Mouse (Mus musculus) cerebellum, adult 9-10 months (tissue): ENCODE data around the gene Zbtb8os.
A peak's percentile ranks its signal among the peaks of the same experiment; 100 is the strongest.

ENCODE experiments used
- DNase-seq: peaks from one replicate; pipeline ENCODE4 v3.0.0; 2022

Gene Zbtb8os

DNA sequence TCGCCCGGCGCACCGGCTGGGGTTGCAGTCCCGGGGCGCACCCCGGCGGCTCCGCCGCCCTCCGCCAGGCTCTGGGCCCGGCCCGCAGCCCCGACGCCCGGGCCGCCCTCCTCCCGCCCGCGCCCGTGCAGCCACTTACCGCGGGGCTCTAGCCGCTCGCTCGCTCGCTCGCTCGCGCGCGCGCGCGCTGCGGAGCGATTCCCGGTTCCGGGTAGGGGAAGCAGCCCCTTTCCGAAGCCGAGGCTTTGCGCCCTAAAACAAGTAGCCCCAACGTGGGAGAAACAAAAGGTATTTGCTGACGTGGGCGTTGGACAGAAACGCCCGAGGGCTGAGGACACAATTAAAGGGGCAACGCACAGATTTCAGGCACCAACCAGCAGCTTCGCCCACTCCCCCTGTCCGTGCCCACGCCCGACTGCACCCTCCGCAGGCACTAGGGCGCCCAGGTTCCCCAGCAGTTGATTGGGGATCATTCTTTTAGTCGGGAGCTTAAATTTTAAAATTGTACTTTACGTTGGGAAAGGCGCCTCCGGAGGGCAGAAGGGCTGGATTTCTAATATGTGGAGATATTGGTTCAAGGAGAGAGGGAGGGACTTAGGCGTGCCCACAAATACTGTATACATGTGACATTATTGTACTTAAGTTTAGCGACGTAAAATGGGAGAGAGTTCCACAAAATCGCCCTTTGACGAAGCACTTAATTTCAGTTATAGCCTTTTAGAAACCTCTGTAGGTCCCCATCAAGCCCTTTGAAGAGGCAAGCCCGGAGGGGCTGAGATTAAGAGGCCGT, 42.3 kb downstream of the Zbtb8os start, which contains the start of gene Zbtb8a:
TSS of gene Zbtb8a (minus strand) at position 516 of the 790 bp plus-strand sequence.
- peak; percentile 49 for DNase-seq

DNA sequence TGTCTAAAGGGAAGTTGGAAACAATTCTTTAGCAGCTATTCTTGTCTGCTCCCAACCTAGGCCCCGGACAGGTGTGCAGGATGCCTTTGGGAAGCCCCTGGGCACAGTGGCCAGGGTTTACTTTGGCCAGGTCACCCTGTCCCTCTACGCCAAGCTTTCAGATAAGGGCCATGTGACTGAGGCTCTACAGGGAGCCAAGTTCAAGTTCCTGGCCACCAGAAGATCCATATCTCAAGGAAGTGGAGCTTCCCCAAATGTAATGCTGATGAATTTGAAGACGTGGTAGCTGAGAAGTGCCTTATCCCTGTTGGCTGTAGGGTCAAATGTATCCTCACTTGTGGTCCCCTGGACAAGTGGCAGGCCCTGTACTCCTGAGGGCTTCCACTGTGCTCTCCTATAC, 44.3 kb downstream of the Zbtb8os start:
- no peak for DNase-seq

DNA sequence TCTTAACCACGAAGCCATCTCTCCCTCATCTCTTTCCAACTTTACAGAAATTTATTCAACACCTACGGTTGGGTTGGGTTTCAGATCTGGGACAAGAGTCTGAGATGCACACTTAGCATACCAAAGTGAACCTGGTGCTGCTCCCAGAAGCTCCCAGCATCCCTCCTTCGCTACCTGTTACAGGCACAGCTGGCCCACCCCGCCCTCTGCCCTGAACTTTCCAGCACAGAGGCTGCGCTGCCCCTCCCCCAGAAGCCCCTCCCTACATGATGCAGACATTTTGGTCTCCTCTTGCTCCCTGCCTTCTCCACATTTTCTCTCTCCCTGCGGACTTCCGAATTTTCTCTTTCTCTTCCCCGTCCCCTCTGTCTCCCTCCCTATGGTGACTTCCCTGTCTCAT, 45.7 kb downstream of the Zbtb8os start:
- DNase-seq = no peak

DNA sequence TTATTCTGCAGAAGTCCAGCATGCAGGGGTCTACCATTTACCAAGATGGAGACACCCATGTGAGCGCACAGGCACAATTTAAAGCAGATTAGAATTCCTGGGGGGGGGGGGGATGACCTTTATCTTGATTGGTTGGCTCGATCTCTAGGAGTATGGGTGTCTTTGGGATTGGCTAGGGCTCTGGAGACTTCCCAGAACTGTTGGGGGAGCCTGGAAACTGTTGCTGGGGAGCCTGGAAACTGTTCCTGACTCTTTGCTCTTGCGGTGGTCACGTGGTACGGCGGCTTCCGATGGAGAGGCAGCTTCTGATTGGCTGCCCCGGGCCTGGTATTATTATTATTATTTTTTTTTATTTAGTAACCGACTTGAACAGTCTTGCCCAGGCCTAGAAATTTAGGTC, 46.5 kb downstream of the Zbtb8os start:
- DNase-seq = no peak

DNA sequence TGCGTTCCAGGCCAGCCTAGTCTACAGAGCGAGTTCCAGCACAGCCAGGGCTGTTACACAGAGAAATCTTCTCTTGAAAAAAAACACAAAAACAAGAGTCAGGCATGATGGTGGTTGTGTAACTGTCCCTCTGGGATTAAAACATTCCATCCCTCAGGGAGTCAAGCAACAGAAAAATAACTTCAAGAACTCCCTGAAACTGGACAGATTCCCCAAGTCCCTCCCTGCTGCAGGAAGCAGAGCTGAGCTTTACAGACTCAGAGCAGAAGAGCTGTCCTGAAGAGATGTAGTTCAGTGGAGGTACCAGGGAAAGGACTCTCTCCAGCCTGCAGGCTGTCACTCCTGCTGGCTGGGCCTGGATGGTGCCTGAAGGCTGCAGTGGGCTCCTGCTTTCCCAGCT, 47.0 kb downstream of the Zbtb8os start:
- no peak for DNase-seq

DNA sequence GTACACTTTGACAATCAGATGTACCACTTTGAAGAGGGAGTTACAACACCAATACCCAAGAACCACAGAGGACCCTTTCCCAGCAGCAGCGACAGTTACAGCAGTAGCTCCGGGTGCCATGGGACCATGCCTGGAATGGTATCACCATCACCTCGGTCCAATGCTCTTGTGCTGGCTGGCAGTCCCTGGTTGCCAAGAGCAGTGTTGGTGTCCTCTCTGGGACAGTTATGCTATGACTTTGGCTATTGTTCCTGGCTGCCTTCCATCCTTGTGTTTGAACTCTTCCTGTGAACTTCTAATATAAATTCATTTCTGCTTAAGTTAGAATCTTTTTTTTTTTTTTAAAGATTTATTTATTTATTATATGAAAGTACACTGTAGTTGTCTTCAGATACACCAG, 48.1 kb downstream of the Zbtb8os start:
- no peak for DNase-seq

DNA sequence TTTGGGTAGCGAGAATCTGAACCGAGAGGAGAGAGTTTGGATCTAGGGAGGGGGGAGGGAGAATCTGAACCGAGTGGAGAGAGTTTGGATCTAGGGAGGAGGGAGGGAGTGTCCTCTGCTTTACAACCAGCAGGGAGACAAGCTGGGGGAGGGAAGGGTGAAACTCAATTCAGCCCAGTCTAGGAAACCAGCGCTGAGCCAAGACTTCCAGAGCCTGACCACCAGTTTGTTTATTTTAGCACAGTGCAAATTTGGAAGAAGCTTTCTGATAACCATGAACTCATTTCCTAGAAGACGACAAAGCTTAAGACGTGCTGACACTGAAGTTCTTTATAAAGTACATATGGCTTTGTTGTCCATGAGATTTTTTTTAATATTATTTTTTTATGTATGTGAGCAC, 48.9 kb downstream of the Zbtb8os start:
- DNase-seq = no peak

DNA sequence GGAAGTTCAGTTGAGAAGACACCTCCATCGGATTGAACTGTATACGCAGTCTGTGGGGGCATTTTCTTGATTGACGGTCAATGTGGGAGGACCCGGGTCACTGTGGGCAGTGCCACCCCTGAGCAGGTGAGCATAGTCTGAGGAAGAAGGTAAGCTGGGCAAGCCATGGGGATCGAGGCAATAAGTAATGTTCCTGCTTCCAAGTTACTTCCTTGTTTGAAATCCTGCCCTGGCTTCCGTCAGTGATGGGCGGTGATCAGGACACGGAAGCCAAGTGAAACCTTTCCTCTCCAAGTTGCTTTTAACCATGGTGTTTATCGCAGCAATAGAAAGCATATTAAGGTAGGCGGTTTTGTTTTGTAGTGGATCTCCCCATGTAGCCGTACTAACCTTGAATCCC, 50.2 kb downstream of the Zbtb8os start:
- no peak for DNase-seq

DNA sequence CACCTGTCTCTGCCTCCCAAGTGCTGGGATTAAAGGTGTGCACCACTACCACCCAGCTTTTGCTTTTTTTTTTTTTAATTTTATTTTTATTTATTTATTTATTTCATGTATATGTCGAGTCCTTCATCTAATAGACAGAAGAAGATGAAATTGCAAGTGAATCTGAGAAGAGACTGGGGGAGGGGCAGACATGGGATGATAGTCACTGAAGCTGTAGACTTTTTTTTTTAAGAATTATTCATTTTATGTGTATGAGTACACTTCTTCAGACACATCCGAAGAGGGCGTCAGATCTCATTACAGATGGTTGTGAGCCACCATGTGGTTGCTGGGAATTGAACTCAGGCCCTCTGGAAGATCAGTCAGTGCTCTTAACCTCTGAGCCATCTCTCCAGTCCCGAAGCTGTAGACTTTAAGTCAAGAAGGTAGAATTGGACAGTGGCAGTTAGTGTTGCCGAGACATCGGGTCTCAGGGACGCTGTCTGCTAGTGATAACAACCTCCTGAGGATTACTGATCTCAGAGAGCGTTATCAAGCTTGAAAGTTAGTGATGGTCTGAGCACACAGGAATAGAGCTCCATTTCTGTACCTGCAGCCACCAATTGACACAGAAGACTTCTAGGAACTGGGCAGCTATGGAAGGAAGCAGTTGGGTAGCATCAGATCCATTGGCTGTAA, 50.9 kb downstream of the Zbtb8os start:
- DNase-seq = no peak

DNA sequence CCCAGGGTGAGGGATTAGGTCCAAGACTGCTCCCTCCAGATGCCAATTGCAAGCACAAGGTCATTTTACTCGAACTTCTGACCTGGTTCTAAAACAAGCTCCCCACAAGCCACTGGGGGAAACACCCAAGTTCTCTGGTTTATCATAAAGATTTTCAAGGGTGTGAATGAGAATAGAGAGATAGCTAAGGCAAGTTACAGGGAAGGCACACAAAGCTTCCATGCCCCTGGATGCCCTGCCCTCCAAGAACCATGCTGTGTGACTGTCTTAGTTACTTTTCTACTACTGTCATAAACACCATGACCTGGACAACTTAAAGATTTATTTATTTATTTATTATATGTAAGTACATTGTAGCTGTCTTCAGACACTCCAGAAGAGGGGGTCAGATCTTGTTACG, 51.5 kb downstream of the Zbtb8os start:
- DNase-seq = no peak

DNA sequence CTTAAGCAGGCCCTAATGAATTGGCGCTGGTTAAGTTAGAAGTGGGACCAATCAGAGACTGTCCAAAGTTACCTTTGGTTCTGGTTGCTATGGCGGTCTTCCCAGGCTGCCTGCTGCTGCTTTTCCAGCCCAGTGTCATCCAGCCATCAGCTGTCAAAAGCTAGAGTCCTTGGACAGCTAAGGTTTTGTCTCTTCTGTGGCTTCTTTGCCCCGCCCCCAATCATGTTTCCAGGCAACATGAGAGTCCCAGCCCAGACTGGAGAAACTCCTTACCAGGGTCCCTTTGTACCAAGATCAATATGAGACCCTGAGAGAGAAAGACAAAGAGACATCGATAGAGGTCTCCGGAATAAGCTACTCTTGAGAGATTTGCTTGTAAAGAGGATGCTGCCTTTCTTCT, 52.9 kb downstream of the Zbtb8os start:
- DNase-seq = no peak

DNA sequence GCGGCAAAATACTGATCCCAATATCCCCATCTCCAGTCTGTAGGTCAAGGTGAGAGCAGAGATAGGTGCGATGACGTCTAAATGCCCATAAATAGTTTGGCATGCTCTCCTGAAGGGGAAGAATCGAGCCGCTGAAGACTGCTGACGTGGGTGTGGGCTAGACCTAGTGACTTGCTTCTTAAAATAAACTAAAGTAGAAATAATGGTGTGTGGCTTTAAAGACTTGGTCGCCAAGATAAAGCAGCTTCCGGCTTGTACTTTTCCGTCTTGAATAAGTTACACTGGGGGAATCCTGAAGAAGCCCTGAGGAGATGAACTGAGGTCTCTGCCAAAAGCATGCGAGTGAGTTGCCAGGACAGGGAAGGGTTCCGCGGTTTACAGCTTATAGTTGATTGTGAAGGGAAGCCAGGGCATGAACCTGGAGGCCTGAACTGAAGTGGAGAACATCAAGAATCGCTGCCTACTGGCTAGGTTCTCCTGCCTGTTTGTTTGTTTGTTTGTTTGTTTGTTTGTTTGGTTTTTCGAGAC, 54.8 kb downstream of the Zbtb8os start:
- DNase-seq = no peak

DNA sequence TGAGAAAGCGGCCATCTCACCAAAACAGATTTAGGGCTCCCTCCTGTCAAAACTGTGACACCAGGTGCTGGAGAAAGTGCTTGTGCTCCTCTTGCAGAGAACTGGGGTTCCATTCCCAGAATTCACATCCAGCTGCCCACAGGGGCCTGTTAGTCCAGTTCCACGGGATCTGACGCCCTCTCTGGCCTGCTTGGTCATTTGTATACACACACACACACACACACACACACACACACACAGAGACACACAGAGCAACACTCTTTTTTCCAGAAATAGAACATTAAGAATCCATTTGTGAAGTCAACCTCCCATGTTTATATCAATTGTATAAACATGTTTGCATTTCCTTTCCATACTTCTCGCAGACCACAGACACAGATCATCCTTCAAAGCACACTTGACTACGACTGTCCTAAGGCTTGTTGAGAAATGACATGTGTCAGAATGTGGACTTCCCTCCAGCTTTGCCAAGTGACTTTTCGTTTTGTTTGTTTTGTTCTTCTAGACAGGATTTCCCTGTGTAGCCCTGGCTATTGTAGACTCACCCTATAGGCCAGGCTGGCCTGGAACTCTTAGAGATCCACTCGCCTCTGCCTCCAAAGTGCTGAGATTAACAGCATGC, 55.6 kb downstream of the Zbtb8os start:
- DNase-seq = no peak

DNA sequence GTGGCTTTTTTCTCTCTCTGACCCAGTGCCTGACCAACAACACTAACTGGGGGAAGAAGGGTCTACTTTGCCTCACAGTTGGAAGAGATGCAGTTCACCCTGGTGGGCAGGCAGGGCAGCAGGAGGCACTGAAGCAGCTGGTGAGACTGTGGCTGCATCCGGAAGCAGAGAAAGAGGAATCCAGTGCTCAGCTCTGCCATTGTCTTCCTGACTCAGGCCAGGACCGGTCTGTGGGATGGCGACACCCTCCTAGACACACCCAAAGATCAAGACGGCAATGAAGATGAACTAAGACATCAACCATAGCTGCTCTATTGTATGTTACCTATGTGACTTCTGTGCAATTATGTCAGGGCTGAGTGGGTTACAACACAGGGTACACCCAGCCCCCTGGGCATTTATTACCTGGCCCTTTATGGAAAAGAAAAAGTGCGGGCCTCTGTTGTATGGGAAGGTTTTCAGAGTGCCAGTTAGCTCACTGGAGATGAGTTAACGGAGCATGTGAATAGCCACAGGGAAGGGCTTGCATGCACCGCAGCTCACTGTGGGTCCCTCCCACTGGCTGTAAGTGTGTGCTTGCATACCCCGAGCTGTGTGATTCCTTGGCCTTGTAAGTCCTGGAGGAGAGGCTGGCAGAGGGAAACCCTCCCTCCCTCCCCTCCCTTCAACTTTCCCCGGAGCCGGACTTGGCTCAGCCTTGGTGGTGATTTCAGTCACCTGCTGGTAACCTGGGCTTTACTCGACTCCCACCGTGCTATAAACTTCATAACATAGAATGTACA, 58.8 kb downstream of the Zbtb8os start:
- no peak for DNase-seq

DNA sequence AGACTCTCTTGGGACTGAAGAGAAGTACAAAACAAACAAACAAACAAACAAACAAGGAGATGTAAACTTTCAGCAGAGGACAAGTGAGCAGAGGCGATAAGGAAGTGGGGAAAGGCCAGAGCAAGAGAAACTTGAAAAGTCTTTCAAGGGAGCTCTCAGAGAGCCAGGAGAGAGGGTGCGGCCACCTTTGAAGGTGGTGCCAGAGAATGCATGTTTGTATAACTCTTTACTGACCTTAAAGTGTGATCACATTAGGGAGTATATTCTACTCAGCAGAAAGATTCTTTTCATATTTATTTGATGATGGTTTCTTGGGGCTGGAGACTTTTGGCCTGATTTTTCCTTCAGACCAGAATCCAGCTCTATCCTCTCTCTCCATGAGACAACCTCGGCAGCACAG, 61.5 kb downstream of the Zbtb8os start:
- DNase-seq = no peak

DNA sequence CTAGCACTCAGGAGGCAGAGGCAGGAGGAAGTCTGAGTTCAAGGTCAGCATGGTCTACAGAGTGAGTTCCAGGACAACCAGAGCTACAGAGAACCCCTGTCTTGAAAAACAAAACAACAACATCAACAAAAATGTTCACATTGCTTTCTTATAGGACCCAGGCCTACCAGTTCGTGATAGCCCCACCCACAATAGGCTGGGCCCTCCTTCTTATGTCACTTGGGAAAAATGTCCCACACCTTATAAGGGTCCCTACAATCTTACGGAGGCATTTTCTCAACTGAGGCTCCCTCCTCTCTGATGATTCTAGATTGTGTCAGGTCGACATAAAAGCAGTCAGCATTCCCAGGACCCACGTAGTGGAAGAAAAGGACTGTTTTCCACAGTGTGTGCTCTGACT, 64.3 kb downstream of the Zbtb8os start:
- DNase-seq = no peak
